Mouse (Mus musculus) spleen, adult 2 months (tissue): ENCODE data around the gene Foxn2.

Experiments used
- CTCF ChIP-seq: fragments of 200-500 bp; IDR thresholded peaks from 2 replicates; pipeline ENCODE4 v1.5.1; 2011; ENCODE audit warnings: mild to moderate bottlenecking, inconsistent platforms; ENCODE audit not compliant: insufficient read depth, insufficient read length, insufficient replicate concordance; ENCODE audit errors: extremely low read depth
- POLR2A ChIP-seq: fragments of 200-500 bp; IDR thresholded peaks from 2 replicates; pipeline ENCODE4 v1.6.1; 2011; ENCODE audit warnings: low read depth, low read length, inconsistent platforms

- TF ChIP-seq POLR2A, result no peak
- no peak for TF ChIP-seq CTCF
These were observed 5.2 kb upstream of the Foxn2 start for GRCm38 (mm10) chr17:88435322-88435721.
